Mouse (Mus musculus): ENCODE measurements around the gene Olfr1249. TPM values are rescaled to one million over a fixed set of nuclear protein-coding genes. Genes with fewer than 3 reads are reported as not detected.
"Not testable (repeated sequence)": the region's sequence is repeated elsewhere in the genome, so short reads cannot be mapped to it uniquely, and the experiment has no call there.

Gene Olfr1249
- polyA plus RNA-seq (2014; fragmentation: Nextera tagmentation; extraction: Ambion mirVana) = not detected in 2 replicates

DNA sequence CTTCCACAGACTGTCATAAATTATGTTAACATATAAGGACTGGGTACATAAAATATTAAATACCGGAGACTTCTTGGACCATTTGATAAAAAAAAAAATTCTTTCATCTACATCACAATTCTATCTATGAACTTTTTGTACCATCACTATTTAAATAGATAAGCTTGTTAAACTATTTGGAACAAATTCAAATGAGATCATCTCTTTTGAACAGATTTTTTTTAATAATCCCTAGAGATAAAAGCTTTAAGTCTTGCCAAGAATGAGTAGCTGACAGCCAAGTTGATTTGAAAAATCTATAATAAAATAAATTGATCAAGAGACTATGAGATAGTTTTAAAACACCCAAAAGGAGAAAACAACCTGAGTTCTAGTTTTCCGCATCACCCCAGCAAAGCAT is at the start of gene Olfr1249:
TSS of gene Olfr1249 (minus strand) at position 101 of the 400 bp plus-strand sequence.
- no peaks in the 10 kb centered on the region for H3K4me1 ChIP-seq (replicated peaks; ENCODE audit: control insufficient read depth, insufficient read depth, low read length)
- no peaks in the 10 kb centered on the region for H3K27me3 ChIP-seq (ENCODE audit: control insufficient read depth, insufficient read depth, low read length)
- H3K4me3 ChIP-seq (ENCODE audit: low read depth, low read length) = no peak within 1 kb of the TSS
- H3K36me3 ChIP-seq (ENCODE audit: control insufficient read depth, insufficient read depth, low read length) = no peaks in the 10 kb centered on the region
- H3K9ac ChIP-seq (ENCODE audit: low read depth, low read length) = no peak within 1 kb of the TSS
- H3K27ac ChIP-seq (ENCODE audit: low read depth, low read length) = no peak within 1 kb of the TSS
- H3K4me2 ChIP-seq (replicated peaks; ENCODE audit: low read depth, low read length) = no peak within 1 kb of the TSS
- WGBS = 94% methylated on average over 2 of the region's 2 CpGs
- no peaks in the 10 kb centered on the region for H3K9me3 ChIP-seq (ENCODE audit: control insufficient read depth, low read length)
- DNase-seq (ENCODE audit: low spot score) = no peak
- ATAC-seq (ENCODE audit: low FRiP score) = no peak

DNA sequence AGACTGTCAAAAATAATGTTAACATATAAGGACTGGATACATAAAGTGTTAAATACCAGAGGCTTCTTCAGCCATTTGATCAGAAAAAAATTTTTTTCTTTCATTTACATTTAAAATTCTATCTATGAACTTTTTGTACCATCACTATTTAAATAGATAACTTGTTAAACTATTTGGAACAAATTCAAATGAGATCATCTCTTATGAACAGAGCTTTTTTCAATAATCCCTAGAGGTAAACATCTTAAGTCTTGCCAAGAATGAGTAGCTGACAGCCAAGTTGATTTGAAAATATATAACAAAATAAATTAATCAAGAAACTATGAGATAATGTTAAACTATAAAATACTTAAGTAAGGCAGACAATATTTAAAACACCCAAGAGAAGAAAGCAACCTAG is 37.1 kb upstream of the Olfr1249 start, which contains the start of gene Olfr1251:
TSS of gene Olfr1251 (minus strand) at position 101 of the 400 bp plus-strand sequence.
- Histone ChIP-seq H3K4me2 (replicated peaks; ENCODE audit: low read depth, low read length) (no peak within 1 kb of the TSS), H3K4me3 (ENCODE audit: low read depth, low read length) (no peak within 1 kb of the TSS), H3K27me3 (ENCODE audit: control insufficient read depth, insufficient read depth, low read length) (no peaks in the 10 kb centered on the region), H3K4me1 (replicated peaks; ENCODE audit: control insufficient read depth, insufficient read depth, low read length) (no peaks in the 10 kb centered on the region), H3K27ac (ENCODE audit: low read depth, low read length) (no peak within 1 kb of the TSS), H3K36me3 (ENCODE audit: control insufficient read depth, insufficient read depth, low read length) (no peaks in the 10 kb centered on the region), H3K9me3 (ENCODE audit: control insufficient read depth, low read length) (no peaks in the 10 kb centered on the region), H3K9ac (ENCODE audit: low read depth, low read length) (no peak within 1 kb of the TSS)
- no peak for ATAC-seq (ENCODE audit: low FRiP score)
- DNase-seq (ENCODE audit: low spot score) = no peak

DNA sequence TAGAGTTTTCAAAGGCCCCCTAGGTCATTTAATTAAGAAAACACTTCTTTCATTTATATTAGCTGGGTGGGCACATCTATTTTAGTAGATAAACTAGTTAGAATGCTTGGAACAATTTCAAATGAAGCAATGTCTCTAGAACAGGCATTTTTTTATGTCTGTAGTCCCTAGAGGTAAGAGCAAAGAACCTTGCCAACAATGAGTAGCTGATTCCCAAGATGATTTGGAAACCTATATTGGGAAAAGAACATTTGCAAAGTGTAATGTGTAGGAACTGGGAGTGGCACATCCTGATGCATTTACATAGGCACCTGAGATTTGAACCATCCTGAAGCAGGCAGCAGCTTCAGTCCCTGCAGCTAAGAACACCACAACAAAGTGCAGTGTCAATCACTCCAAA is 26.6 kb upstream of the Olfr1249 start, which contains the start of gene Olfr1250:
TSS of gene Olfr1250 (minus strand) at position 101 of the 400 bp plus-strand sequence.
- no peak for ATAC-seq (ENCODE audit: low FRiP score)
- Histone ChIP-seq H3K4me2 (replicated peaks; ENCODE audit: low read depth, low read length) (no peak within 1 kb of the TSS), H3K9me3 (ENCODE audit: control insufficient read depth, low read length) (no peaks in the 10 kb centered on the region), H3K4me1 (replicated peaks; ENCODE audit: control insufficient read depth, insufficient read depth, low read length) (no peaks in the 10 kb centered on the region), H3K4me3 (ENCODE audit: low read depth, low read length) (no peak within 1 kb of the TSS), H3K9ac (ENCODE audit: low read depth, low read length) (no peak within 1 kb of the TSS), H3K36me3 (ENCODE audit: control insufficient read depth, insufficient read depth, low read length) (no peaks in the 10 kb centered on the region), H3K27me3 (ENCODE audit: control insufficient read depth, insufficient read depth, low read length) (no peaks in the 10 kb centered on the region), H3K27ac (ENCODE audit: low read depth, low read length) (no peak within 1 kb of the TSS)
- no peak for DNase-seq (ENCODE audit: low spot score)

DNA sequence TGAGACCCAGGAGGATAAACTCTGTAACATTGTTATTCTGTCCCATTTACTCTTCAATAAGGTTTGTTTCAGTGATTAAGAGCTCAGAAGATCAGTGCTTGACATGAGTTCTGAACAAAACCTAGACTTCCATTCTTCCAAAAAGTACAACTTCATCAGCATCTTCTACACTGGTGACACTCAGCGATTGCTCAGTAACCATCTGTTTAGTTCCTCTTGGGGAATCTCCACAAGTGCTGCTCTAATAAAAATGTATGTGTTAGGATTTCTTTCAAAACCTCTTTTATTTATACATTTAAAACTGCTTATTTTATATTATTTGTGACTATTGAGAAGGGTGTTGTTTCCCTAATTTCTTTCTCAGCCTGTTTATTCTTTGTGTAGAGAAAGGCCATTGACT is 16.6 kb downstream of the Olfr1249 start, which contains the start of gene Olfr1248:
TSS of gene Olfr1248 (minus strand) at position 101 of the 400 bp plus-strand sequence.
- not testable (repeated sequence) for H3K27me3 ChIP-seq (ENCODE audit: control insufficient read depth, insufficient read depth, low read length); H3K4me1 ChIP-seq (replicated peaks; ENCODE audit: control insufficient read depth, insufficient read depth, low read length); H3K9ac ChIP-seq (ENCODE audit: low read depth, low read length); H3K4me2 ChIP-seq (replicated peaks; ENCODE audit: low read depth, low read length); H3K27ac ChIP-seq (ENCODE audit: low read depth, low read length); DNase-seq (ENCODE audit: low spot score); H3K9me3 ChIP-seq (ENCODE audit: control insufficient read depth, low read length); H3K4me3 ChIP-seq (ENCODE audit: low read depth, low read length); ATAC-seq (ENCODE audit: low FRiP score); H3K36me3 ChIP-seq (ENCODE audit: control insufficient read depth, insufficient read depth, low read length)
- 94% methylated on average over 1 of the region's 1 CpGs for WGBS

DNA sequence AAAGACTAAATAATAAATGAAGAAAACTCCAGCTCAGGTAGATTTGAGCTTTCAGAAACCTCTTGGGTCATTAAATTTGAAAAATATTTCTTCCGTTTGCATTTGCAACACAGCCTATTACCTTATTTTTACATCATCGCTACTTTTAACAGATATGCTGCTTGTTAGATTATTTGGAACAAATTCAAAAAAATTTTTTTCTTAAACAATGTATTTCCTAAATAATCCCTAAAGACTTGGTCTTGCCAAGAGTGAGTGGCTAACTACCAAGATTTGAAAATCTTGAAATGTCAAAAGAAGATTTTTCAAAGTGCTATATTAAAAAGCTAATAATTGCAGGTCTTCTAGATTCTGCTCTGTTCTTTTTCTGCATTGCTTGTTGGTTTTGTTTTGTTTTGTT is 20.8 kb downstream of the Olfr1249 start, which contains the start of gene Olfr1247:
TSS of gene Olfr1247 (minus strand) at position 101 of the 400 bp plus-strand sequence.
- H3K27ac ChIP-seq (ENCODE audit: low read depth, low read length) = no peak within 1 kb of the TSS
- no peak within 1 kb of the TSS for H3K9ac ChIP-seq (ENCODE audit: low read depth, low read length)
- WGBS = 95% methylated on average over 2 of the region's 2 CpGs
- no peak within 1 kb of the TSS for H3K4me3 ChIP-seq (ENCODE audit: low read depth, low read length)
- no peaks in the 10 kb centered on the region for H3K4me1 ChIP-seq (replicated peaks; ENCODE audit: control insufficient read depth, insufficient read depth, low read length)
- no peaks in the 10 kb centered on the region for H3K27me3 ChIP-seq (ENCODE audit: control insufficient read depth, insufficient read depth, low read length)
- no peak for DNase-seq (ENCODE audit: low spot score)
- H3K9me3 ChIP-seq (ENCODE audit: control insufficient read depth, low read length) = no peaks in the 10 kb centered on the region
- H3K4me2 ChIP-seq (replicated peaks; ENCODE audit: low read depth, low read length) = no peak within 1 kb of the TSS
- no peaks in the 10 kb centered on the region for H3K36me3 ChIP-seq (ENCODE audit: control insufficient read depth, insufficient read depth, low read length)
- no peak for ATAC-seq (ENCODE audit: low FRiP score)

DNA sequence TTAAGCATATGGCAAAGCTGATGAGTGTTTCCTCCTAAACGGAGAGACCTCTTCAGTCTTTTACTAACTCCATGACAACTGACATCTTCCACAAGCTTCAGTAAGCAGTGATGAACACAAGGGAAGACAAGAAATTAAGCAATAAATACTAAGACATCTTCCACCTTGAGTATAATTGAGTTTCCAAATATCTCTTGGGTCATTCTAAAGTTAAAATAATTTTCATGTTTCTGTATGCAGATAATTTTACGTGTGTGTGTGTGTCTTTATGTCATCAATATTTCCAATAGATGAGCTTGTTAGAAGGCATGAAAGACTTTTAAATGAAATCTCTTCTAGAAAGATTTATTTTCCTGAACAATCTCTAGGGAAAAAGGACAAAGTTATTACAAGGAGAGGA is 41.7 kb downstream of the Olfr1249 start, which contains the start of gene Olfr1246:
TSS of gene Olfr1246 (minus strand) at position 101 of the 400 bp plus-strand sequence.
- Histone ChIP-seq H3K9me3 (ENCODE audit: control insufficient read depth, low read length) (no peaks in the 10 kb centered on the region), H3K27me3 (ENCODE audit: control insufficient read depth, insufficient read depth, low read length) (no peaks in the 10 kb centered on the region), H3K4me1 (replicated peaks; ENCODE audit: control insufficient read depth, insufficient read depth, low read length) (no peaks in the 10 kb centered on the region), H3K36me3 (ENCODE audit: control insufficient read depth, insufficient read depth, low read length) (no peaks in the 10 kb centered on the region), H3K4me2 (replicated peaks; ENCODE audit: low read depth, low read length) (no peak within 1 kb of the TSS), H3K4me3 (ENCODE audit: low read depth, low read length) (no peak within 1 kb of the TSS), H3K27ac (ENCODE audit: low read depth, low read length) (no peak within 1 kb of the TSS), H3K9ac (ENCODE audit: low read depth, low read length) (no peak within 1 kb of the TSS)
- DNase-seq (ENCODE audit: low spot score) (no peak), ATAC-seq (ENCODE audit: low FRiP score) (no peak)
- WGBS = 83% methylated on average over 2 of the region's 2 CpGs

Other genes with a start within 250 kb of the Olfr1249 start
- not detected in 2 replicates for gene Olfr1238, start 225.3 kb downstream of the Olfr1249 start, polyA plus RNA-seq (2014; fragmentation: Nextera tagmentation; extraction: Ambion mirVana)
- gene Olfr1239, start 214.6 kb downstream of the Olfr1249 start, polyA plus RNA-seq (2014; fragmentation: Nextera tagmentation; extraction: Ambion mirVana) = not detected in 2 replicates
- gene Olfr1240, start 192.0 kb downstream of the Olfr1249 start, polyA plus RNA-seq (2014; fragmentation: Nextera tagmentation; extraction: Ambion mirVana) = not detected in 2 replicates
- gene Olfr1241, start 147.9 kb downstream of the Olfr1249 start, polyA plus RNA-seq (2014; fragmentation: Nextera tagmentation; extraction: Ambion mirVana) = not detected in 2 replicates
- gene Olfr1242, start 136.6 kb downstream of the Olfr1249 start, polyA plus RNA-seq (2014; fragmentation: Nextera tagmentation; extraction: Ambion mirVana) = not detected in 2 replicates
- gene Olfr1243, start 103.5 kb downstream of the Olfr1249 start, polyA plus RNA-seq (2014; fragmentation: Nextera tagmentation; extraction: Ambion mirVana) = not detected in 2 replicates
- gene Olfr1245, start 56.5 kb downstream of the Olfr1249 start, polyA plus RNA-seq (2014; fragmentation: Nextera tagmentation; extraction: Ambion mirVana) = not detected in 2 replicates
- not detected in 2 replicates for gene Olfr1246, start 41.8 kb downstream of the Olfr1249 start, polyA plus RNA-seq (2014; fragmentation: Nextera tagmentation; extraction: Ambion mirVana)
- not detected in 2 replicates for gene Olfr1247, start 20.9 kb downstream of the Olfr1249 start, polyA plus RNA-seq (2014; fragmentation: Nextera tagmentation; extraction: Ambion mirVana)
- gene Olfr1248, start 16.7 kb downstream of the Olfr1249 start, polyA plus RNA-seq (2014; fragmentation: Nextera tagmentation; extraction: Ambion mirVana) = not detected in 2 replicates
- gene Olfr1250, start 26.5 kb upstream of the Olfr1249 start, polyA plus RNA-seq (2014; fragmentation: Nextera tagmentation; extraction: Ambion mirVana) = not detected in 2 replicates
- not detected in 2 replicates for gene Olfr1251, start 37.0 kb upstream of the Olfr1249 start, polyA plus RNA-seq (2014; fragmentation: Nextera tagmentation; extraction: Ambion mirVana)
- gene Olfr1252, start 90.0 kb upstream of the Olfr1249 start, polyA plus RNA-seq (2014; fragmentation: Nextera tagmentation; extraction: Ambion mirVana) = not detected in 2 replicates
- not detected in 2 replicates for gene Olfr1253, start 122.1 kb upstream of the Olfr1249 start, polyA plus RNA-seq (2014; fragmentation: Nextera tagmentation; extraction: Ambion mirVana)
- not detected in 2 replicates for gene Olfr1254, start 158.6 kb upstream of the Olfr1249 start, polyA plus RNA-seq (2014; fragmentation: Nextera tagmentation; extraction: Ambion mirVana)
- gene Olfr1255, start 177.1 kb upstream of the Olfr1249 start, polyA plus RNA-seq (2014; fragmentation: Nextera tagmentation; extraction: Ambion mirVana) = not detected in 2 replicates
- not detected in 2 replicates for gene Olfr1256, start 206.6 kb upstream of the Olfr1249 start, polyA plus RNA-seq (2014; fragmentation: Nextera tagmentation; extraction: Ambion mirVana)
- gene Olfr48, start 213.2 kb upstream of the Olfr1249 start, polyA plus RNA-seq (2014; fragmentation: Nextera tagmentation; extraction: Ambion mirVana) = not detected in 2 replicates
- not detected in 2 replicates for gene Olfr1257, start 243.5 kb upstream of the Olfr1249 start, polyA plus RNA-seq (2014; fragmentation: Nextera tagmentation; extraction: Ambion mirVana)